Mouse (Mus musculus): ENCODE data around the gene Lilra5.
"Not testable (repeated sequence)": the region's sequence is repeated elsewhere in the genome, so short reads cannot be mapped to it uniquely, and the experiment has no call there.

The Lilra5 gene

GRCm38 (mm10) chr7:4237454-4237853 lies at the start of gene Lilra5:
Gene Lilra5 (plus strand): TSS chr7:4237754.
- no peak for DNase-seq (ENCODE audit: low spot score)

GRCm38 (mm10) chr7:4207126-4207525 lies 30.4 kb upstream of the Lilra5 start:
- peak; percentile 13 for DNase-seq (ENCODE audit: low spot score)

GRCm38 (mm10) chr7:4208626-4209025 lies 28.9 kb upstream of the Lilra5 start:
- DNase-seq (ENCODE audit: low spot score) = no peak

- not testable (repeated sequence) for DNase-seq (ENCODE audit: low spot score)
Measured at GRCm38 (mm10) chr7:4213436-4213835, 24.1 kb upstream of the Lilra5 start.

GRCm38 (mm10) chr7:4215396-4215795 lies 22.2 kb upstream of the Lilra5 start:
- no peak for DNase-seq (ENCODE audit: low spot score)

- DNase-seq (ENCODE audit: low spot score) = no peak
Measured at GRCm38 (mm10) chr7:4215805-4216204, 21.7 kb upstream of the Lilra5 start.

- DNase-seq (ENCODE audit: low spot score) = no peak
Measured at GRCm38 (mm10) chr7:4235536-4235935, 2.0 kb upstream of the Lilra5 start.

GRCm38 (mm10) chr7:4239038-4239721 lies 1.6 kb downstream of the Lilra5 start:
- DNase-seq (ENCODE audit: low spot score) = peak; percentile 36

- not testable (repeated sequence) for DNase-seq (ENCODE audit: low spot score)
Measured at GRCm38 (mm10) chr7:4251211-4251610, 13.7 kb downstream of the Lilra5 start.

- not testable (repeated sequence) for DNase-seq (ENCODE audit: low spot score)
Measured at GRCm38 (mm10) chr7:4256060-4256459, 18.5 kb downstream of the Lilra5 start.

GRCm38 (mm10) chr7:4260521-4260920 lies 23.0 kb downstream of the Lilra5 start:
- DNase-seq (ENCODE audit: low spot score) = not testable (repeated sequence)

- not testable (repeated sequence) for DNase-seq (ENCODE audit: low spot score)
Measured at GRCm38 (mm10) chr7:4272106-4272505, 34.6 kb downstream of the Lilra5 start.

GRCm38 (mm10) chr7:4273874-4274273 lies 36.3 kb downstream of the Lilra5 start:
- DNase-seq (ENCODE audit: low spot score) = peak; percentile 51

- DNase-seq (ENCODE audit: low spot score) = not testable (repeated sequence)
Measured at GRCm38 (mm10) chr7:4275500-4275899, 37.9 kb downstream of the Lilra5 start.

- no peak for DNase-seq (ENCODE audit: low spot score)
Measured at GRCm38 (mm10) chr7:4292638-4293037, 55.1 kb downstream of the Lilra5 start.

Measured in lung, postnatal 25 days (tissue).